Mouse (Mus musculus) urinary bladder, postnatal 25 days (tissue): ENCODE results near the gene Jag1.
A peak's percentile ranks its signal among the peaks of the same experiment; 100 is the strongest.

Source experiments
- DNase-seq: peaks from one replicate; pipeline ENCODE4 v3.0.0; 2022; ENCODE audit warnings: low spot score

Jag1 gene

GRCm38 (mm10) chr2:137099211-137099734 lies 17.2 kb downstream of the Jag1 start:
- no peak for DNase-seq

GRCm38 (mm10) chr2:137098269-137099035 lies 18.0 kb downstream of the Jag1 start:
- DNase-seq: peak; percentile 34

- DNase-seq: no peak
Observed at GRCm38 (mm10) chr2:137096981-137097460, 19.4 kb downstream of the Jag1 start.

- DNase-seq: no peak
Observed at GRCm38 (mm10) chr2:137094301-137094700, 22.1 kb downstream of the Jag1 start.

GRCm38 (mm10) chr2:137093298-137093630 lies 23.2 kb downstream of the Jag1 start:
- DNase-seq: no peak

- no peak for DNase-seq
Observed at GRCm38 (mm10) chr2:137092523-137093297, 23.7 kb downstream of the Jag1 start.

GRCm38 (mm10) chr2:137091766-137092522 lies 24.5 kb downstream of the Jag1 start:
- no peak for DNase-seq

- no peak for DNase-seq
Observed at GRCm38 (mm10) chr2:137087705-137088104, 28.7 kb downstream of the Jag1 start.

GRCm38 (mm10) chr2:137086621-137087395 lies 29.6 kb downstream of the Jag1 start:
- DNase-seq: no peak

GRCm38 (mm10) chr2:137085257-137085656 lies 31.2 kb downstream of the Jag1 start:
- DNase-seq: no peak

- DNase-seq: no peak
Observed at GRCm38 (mm10) chr2:137082896-137083620, 33.4 kb downstream of the Jag1 start.

- DNase-seq: no peak
Observed at GRCm38 (mm10) chr2:137081001-137081400, 35.4 kb downstream of the Jag1 start.

- no peak for DNase-seq
Observed at GRCm38 (mm10) chr2:137080468-137080867, 36.0 kb downstream of the Jag1 start.

GRCm38 (mm10) chr2:137079721-137080320 lies 36.6 kb downstream of the Jag1 start:
- no peak for DNase-seq

- no peak for DNase-seq
Observed at GRCm38 (mm10) chr2:137078771-137079170, 37.7 kb downstream of the Jag1 start.

GRCm38 (mm10) chr2:137074313-137074620 lies 42.2 kb downstream of the Jag1 start:
- no peak for DNase-seq

- DNase-seq: no peak
Observed at GRCm38 (mm10) chr2:137073473-137074312, 42.8 kb downstream of the Jag1 start.

- no peak for DNase-seq
Observed at GRCm38 (mm10) chr2:137067479-137068110, 48.8 kb downstream of the Jag1 start.

- DNase-seq: no peak
Observed at GRCm38 (mm10) chr2:137064513-137064912, 51.9 kb downstream of the Jag1 start.
